Mouse (Mus musculus) embryo, embryonic 10.5 days (tissue): ENCODE measurements at regions not wholly inside any gene's neighbourhood (a gene's known extent, or its start where the extent isn't known, plus 50 kb on each side); places are given as distances from the start of the nearest gene placed in this dataset.
A peak's percentile ranks its signal among the peaks of the same experiment; 100 is the strongest.

Source experiments
- DNase-seq: peaks from one replicate; pipeline ENCODE4 v3.0.0-alpha.2; 2015; ENCODE audit warnings: low spot score

- DNase-seq: no peak
These were observed 477.4 kb upstream of the Diaph2 start for GRCm38 (mm10) chrX:129272135-129272534.

GRCm38 (mm10) chrX:129303987-129304386 is 445.6 kb upstream of the Diaph2 start:
- peak; percentile 79 for DNase-seq

GRCm38 (mm10) chrX:129309380-129309779 is 440.2 kb upstream of the Diaph2 start:
- DNase-seq: no peak

- no peak for DNase-seq
These were observed 420.1 kb upstream of the Diaph2 start for GRCm38 (mm10) chrX:129329441-129329840.

DNA sequence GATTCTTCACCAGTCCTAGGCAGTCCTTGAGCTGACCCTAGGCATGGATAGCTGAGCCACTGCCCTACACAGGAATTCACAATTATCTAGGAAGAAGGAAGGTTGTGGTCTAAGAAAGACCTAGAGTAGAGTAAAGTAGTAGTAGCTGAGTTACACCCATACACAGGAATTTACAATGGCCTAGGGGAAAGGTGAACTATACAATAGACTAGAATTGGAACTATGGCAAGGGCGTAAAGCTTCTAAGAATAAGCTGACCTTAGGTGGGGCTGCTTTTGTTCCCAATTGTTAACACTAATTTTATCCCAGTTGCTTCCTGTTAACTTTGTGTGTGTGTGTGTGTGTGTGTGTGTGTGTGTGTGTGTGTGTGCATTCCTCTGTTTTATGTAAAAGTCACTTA is 416.7 kb upstream of the Diaph2 start:
- DNase-seq: no peak
